Mouse (Mus musculus) intestine, embryonic 15.5 days (tissue): ENCODE measurements around the gene Cd6. TPM values are rescaled to one million over a fixed set of nuclear protein-coding genes. Genes with fewer than 3 reads are reported as not detected.

ENCODE experiments used
- ATAC-seq: fragments of 200-750 bp; cut with Nextera tagmentation; 2 replicates; pipeline ENCODE4 v1.8.0; 2017; ENCODE audit warnings: moderate TSS enrichment, moderate library complexity
- H3K27ac ChIP-seq: fragments of 300-500 bp; sonication (generic); 2 replicates; pipeline ENCODE4 v1.5.1; 2015; ENCODE audit warnings: mild to moderate bottlenecking, inconsistent platforms
- H3K27me3 ChIP-seq: fragments of 300-500 bp; sonication (generic); replicated peaks from 2 replicates; pipeline ENCODE4 v1.6.1; 2015; ENCODE audit warnings: inconsistent platforms
- H3K36me3 ChIP-seq: fragments of 300-500 bp; sonication (generic); 2 replicates; pipeline ENCODE4 v1.6.1; 2015; ENCODE audit warnings: inconsistent platforms
- H3K4me1 ChIP-seq: fragments of 300-500 bp; sonication (generic); replicated peaks from 2 replicates; pipeline ENCODE4 v1.6.1; 2015; ENCODE audit warnings: inconsistent platforms
- H3K4me2 ChIP-seq: fragments of 300-500 bp; sonication (generic); replicated peaks from 2 replicates; pipeline ENCODE4 v1.6.1; 2015; ENCODE audit warnings: mild to moderate bottlenecking, inconsistent platforms
- H3K4me3 ChIP-seq: fragments of 300-500 bp; sonication (generic); replicated peaks from 2 replicates; pipeline ENCODE4 v1.5.1; 2015; ENCODE audit warnings: inconsistent platforms
- H3K9ac ChIP-seq: fragments of 300-500 bp; sonication (generic); 2 replicates; pipeline ENCODE4 v1.6.1; 2015; ENCODE audit warnings: inconsistent platforms
- H3K9me3 ChIP-seq: fragments of 300-500 bp; sonication (generic); 2 replicates; pipeline ENCODE4 v1.6.1; 2016; ENCODE audit warnings: inconsistent platforms
- WGBS: fragments of 180-500 bp; shearing (Covaris S2); methylation state at CpG from one replicate; pipeline ENCODE4 v1.1.7; 2015; 5-methylcytosine and 5-hydroxymethylcytosine counted together
- polyA plus RNA-seq: library from polyadenylated mRNA; unstranded; fragments of >200 nt; fragmentation: Nextera tagmentation; extraction: Ambion mirVana; gene quantifications from 2 replicates; pipeline ENCODE4 v1.2.1, GENCODE M21; 2015

The Cd6 gene
- polyA plus RNA-seq, 1 experiment from 2014 or later = 0.19 TPM

DNA sequence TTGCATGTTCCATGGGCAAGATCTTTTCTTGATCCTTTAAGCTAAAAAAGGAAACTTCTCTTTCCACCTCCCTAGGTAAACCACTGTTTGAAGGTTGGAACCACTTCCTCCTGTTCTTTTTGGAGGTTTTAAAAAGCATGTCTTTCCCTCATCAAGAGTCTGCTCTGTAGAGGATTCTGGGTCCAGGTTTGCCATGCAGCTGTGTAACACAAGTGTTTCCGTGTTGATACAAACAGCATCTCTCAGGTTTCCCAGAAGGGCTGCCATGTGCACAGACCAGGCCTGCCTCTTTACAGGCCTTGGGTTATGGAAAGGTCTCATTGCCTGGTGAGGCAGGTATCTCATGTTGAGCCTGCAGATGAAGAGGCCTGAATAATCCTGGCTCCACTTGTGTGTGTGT is 78.3 kb downstream of the Cd6 start:
- H3K9me3 ChIP-seq = no peaks in the 10 kb centered on the region
- H3K36me3 ChIP-seq = no peaks in the 10 kb centered on the region
- WGBS = 82% methylated on average over 1 of the region's 1 CpGs
- no peak overlapping the region for H3K4me3 ChIP-seq
- H3K27me3 ChIP-seq = no peaks in the 10 kb centered on the region
- H3K4me1 ChIP-seq = no peaks in the 10 kb centered on the region
- H3K9ac ChIP-seq = no peak overlapping the region
- H3K27ac ChIP-seq = no peak overlapping the region
- ATAC-seq = no peak
- H3K4me2 ChIP-seq = no peak overlapping the region

DNA sequence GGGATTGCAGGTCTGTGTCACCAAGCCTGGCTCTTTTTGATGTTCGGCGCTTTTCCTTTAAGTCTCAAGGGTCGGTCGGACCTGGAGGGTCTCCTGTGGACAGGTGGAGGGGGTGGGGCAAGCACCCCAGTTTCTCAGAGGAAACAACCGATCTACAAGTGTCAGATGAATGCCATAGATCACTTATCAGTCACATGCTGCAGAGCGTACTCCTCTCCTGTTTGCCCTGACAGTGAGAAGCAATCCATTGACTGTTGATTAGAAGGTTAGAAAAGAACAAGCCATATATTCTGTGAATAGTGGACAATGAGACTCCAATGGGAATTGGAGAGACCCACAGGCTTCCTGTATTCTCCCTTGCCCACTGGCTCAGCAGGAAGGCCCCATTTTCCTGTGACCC is 79.7 kb downstream of the Cd6 start:
- Histone ChIP-seq H3K4me2 (no peak overlapping the region), H3K4me3 (no peak overlapping the region), H3K4me1 (no peaks in the 10 kb centered on the region), H3K36me3 (no peaks in the 10 kb centered on the region), H3K9ac (no peak overlapping the region), H3K9me3 (no peaks in the 10 kb centered on the region), H3K27ac (no peak overlapping the region), H3K27me3 (no peaks in the 10 kb centered on the region)
- WGBS = 79% methylated on average over 6 of the region's 6 CpGs
- no peak for ATAC-seq

- WGBS = 82% methylated on average over 6 of the region's 6 CpGs
Observed at GRCm38 (mm10) chr19:10749295-10749694, 80.6 kb downstream of the Cd6 start.

GRCm38 (mm10) chr19:10748401-10749102 is 81.3 kb downstream of the Cd6 start:
- H3K4me2 ChIP-seq = no peak overlapping the region
- WGBS = 67% methylated on average over 11 of the region's 11 CpGs
- H3K9me3 ChIP-seq = no peaks in the 10 kb centered on the region
- no peak for ATAC-seq
- H3K9ac ChIP-seq = no peak overlapping the region
- no peaks in the 10 kb centered on the region for H3K27me3 ChIP-seq
- H3K4me3 ChIP-seq = no peak overlapping the region
- H3K36me3 ChIP-seq = no peaks in the 10 kb centered on the region
- no peak overlapping the region for H3K27ac ChIP-seq
- H3K4me1 ChIP-seq = no peaks in the 10 kb centered on the region

More at GRCm38 (mm10) chr19:10749295-10749694, 80.6 kb downstream of the Cd6 start:
- Histone ChIP-seq H3K27me3 (no peaks in the 10 kb centered on the region), H3K9ac (no peak overlapping the region), H3K4me2 (no peak overlapping the region), H3K4me1 (no peaks in the 10 kb centered on the region), H3K9me3 (no peaks in the 10 kb centered on the region), H3K36me3 (no peaks in the 10 kb centered on the region), H3K4me3 (no peak overlapping the region), H3K27ac (no peak overlapping the region)
- no peak for ATAC-seq

DNA sequence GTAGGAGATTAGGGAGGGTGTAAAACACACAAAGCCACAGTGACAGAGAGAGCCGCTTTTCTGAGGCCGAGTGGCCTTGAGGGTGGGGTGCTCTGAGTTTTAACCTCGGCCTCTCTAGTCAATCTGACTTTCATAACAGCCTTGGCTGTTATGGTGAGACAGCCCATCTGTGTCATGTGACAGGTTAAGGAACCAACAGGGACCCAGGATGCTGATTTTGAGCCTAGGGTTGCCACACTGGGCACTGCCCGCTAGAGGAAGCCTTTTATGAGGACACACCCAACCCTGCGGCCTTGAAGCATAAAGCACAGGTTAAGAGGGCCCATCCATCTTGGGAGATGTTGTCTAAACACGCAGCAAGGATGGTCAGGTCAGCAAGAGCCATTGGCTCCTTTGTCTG is 82.1 kb downstream of the Cd6 start:
- no peaks in the 10 kb centered on the region for H3K9me3 ChIP-seq
- H3K27me3 ChIP-seq = no peaks in the 10 kb centered on the region
- H3K9ac ChIP-seq = no peak overlapping the region
- H3K4me2 ChIP-seq = no peak overlapping the region
- ATAC-seq = no peak
- no peak overlapping the region for H3K27ac ChIP-seq
- H3K4me1 ChIP-seq = no peaks in the 10 kb centered on the region
- 64% methylated on average over 6 of the region's 6 CpGs for WGBS
- H3K4me3 ChIP-seq = no peak overlapping the region
- H3K36me3 ChIP-seq = no peaks in the 10 kb centered on the region

DNA sequence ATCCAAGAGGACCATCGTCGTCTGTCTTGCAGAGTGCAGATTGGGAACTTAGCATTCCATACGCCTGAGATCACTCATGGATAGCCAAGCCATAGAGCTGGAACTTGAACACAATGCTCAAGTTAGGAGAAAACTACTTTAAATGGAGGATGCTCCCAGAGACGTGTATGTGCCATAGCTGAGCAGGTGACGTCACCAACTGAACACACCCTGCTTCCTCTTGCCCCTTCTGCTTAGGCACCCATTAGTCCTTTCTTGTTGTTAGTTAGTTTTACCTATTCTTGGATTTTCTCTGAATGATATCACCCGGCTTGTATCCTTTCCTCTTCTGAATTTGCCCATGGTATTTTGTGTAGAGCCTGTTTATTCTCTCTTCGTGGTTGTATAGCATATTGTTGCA is 82.7 kb downstream of the Cd6 start:
- 72% methylated on average over 7 of the region's 7 CpGs for WGBS
- Histone ChIP-seq H3K4me1 (no peaks in the 10 kb centered on the region), H3K9me3 (no peaks in the 10 kb centered on the region), H3K27ac (no peak overlapping the region), H3K4me3 (no peak overlapping the region), H3K9ac (no peak overlapping the region), H3K36me3 (no peaks in the 10 kb centered on the region), H3K4me2 (no peak overlapping the region), H3K27me3 (no peaks in the 10 kb centered on the region)
- no peak for ATAC-seq

DNA sequence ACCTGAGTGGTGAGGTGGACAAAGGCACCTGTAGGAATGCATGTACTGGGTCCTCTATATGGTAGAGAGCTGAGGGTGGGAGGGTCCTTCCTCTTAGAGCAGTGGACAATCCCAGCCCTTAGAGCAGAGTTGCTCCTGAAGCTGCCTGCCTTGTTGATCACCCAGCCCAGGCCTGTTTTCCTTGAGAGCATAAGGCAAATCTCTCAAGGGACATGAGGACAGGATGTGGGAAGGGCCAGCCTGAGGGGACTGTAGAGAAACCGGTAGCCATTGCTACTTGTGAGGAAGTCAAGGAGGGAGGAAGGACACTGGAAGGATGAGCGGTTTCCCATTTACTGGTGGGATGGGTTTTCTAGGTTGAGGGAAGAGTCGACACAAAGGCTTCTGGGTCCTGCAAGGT is 87.3 kb downstream of the Cd6 start:
- Histone ChIP-seq H3K36me3 (no peaks in the 10 kb centered on the region), H3K4me2 (no peak overlapping the region), H3K27ac (no peak overlapping the region), H3K27me3 (no peaks in the 10 kb centered on the region), H3K4me1 (no peaks in the 10 kb centered on the region), H3K9me3 (no peaks in the 10 kb centered on the region), H3K4me3 (no peak overlapping the region), H3K9ac (no peak overlapping the region)
- ATAC-seq = no peak
- 70% methylated on average over 3 of the region's 3 CpGs for WGBS

DNA sequence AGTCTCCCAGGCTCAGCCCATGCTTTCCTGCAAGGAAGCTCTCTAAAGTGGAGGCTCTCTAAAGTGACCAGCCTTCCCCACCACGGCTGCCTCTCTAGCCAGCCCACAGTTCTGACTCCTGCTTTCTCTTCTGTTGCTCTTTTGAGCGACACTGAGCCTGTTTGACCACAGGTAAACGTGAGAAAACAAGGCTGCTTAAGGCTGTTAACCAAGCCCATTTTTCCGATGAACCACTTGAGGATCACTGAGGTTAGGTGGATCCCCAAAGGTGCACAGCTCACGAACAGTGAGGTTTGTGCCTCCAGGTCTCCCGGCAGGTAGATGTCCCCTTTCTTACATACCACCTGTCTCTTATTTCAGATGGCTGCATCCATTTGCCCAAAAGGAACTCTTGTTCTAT is 87.7 kb downstream of the Cd6 start:
- 82% methylated on average over 6 of the region's 6 CpGs for WGBS
- H3K4me1 ChIP-seq = no peaks in the 10 kb centered on the region
- H3K9ac ChIP-seq = no peak overlapping the region
- no peak overlapping the region for H3K27ac ChIP-seq
- H3K9me3 ChIP-seq = no peaks in the 10 kb centered on the region
- no peaks in the 10 kb centered on the region for H3K36me3 ChIP-seq
- H3K27me3 ChIP-seq = no peaks in the 10 kb centered on the region
- no peak overlapping the region for H3K4me2 ChIP-seq
- ATAC-seq = no peak
- no peak overlapping the region for H3K4me3 ChIP-seq

DNA sequence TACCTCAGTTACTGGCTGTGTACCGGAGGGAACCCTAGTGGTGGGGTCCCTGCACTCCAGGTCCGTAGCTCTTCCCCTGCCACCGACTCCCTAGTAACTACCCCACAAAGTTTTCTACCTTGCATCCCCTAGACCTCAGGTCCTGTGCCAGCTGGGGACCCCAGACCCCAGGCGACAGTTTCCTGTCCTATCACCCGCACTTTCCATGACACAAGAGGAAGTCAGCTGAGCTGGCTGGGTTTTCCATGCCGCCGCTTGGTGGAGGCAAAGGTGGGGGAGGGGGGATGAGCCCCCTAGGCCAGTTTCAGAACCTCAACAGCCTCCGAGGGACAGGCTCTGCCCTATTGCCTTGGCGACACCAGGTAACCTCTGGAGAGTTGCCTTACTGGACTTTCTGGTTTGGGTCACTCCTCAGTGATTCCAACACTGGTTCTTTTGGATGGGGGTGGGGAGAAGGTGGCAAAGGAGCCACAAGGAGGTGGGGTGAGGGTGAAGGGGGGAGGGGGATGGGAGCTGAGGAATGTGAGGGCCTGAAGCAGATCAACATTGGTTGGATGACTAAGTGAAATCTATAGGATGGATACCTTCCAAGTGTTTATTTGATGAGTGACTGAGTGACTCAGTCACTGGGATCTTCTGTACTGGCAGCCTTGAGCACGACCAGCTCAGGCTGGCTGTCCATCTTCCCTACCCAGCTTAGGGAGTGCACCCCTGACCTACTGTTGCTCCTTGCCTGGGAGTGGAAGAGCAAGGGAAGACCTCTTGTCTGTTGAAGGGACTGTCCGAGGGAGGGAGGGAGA is 89.0 kb downstream of the Cd6 start:
- no peak for ATAC-seq
- 30% methylated on average over 11 of the region's 11 CpGs for WGBS
- H3K9me3 ChIP-seq = no peaks in the 10 kb centered on the region
- no peaks in the 10 kb centered on the region for H3K36me3 ChIP-seq
- no peak overlapping the region for H3K4me2 ChIP-seq
- H3K9ac ChIP-seq = no peak overlapping the region
- H3K4me1 ChIP-seq = no peaks in the 10 kb centered on the region
- H3K4me3 ChIP-seq = no peak overlapping the region
- H3K27ac ChIP-seq = no peak overlapping the region
- no peaks in the 10 kb centered on the region for H3K27me3 ChIP-seq

DNA sequence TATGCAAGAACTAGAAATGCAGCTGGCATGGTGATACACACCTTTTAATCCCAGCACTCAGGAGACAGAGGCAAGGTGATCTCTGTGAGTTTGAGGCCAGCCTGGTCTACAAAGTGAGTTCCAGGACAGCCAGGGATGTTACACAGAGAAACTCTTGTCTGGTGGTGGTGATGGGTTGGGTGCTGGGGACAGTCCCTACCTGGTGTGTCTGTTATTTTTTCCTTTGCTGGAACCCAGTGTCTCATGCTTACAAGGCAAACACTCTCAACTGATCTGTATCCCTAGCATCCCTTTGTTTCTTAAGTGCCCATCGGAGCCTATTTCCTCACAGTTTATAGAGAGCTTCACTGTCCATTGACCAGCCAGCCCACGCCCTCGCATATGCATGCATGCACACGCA is 89.9 kb downstream of the Cd6 start:
- no peaks in the 10 kb centered on the region for H3K4me1 ChIP-seq
- 97% methylated on average over 4 of the region's 4 CpGs for WGBS

More for the DNA sequence above, 89.9 kb downstream of the Cd6 start:
- no peak for ATAC-seq
- H3K4me2 ChIP-seq = no peak overlapping the region
- H3K27ac ChIP-seq = no peak overlapping the region
- no peaks in the 10 kb centered on the region for H3K36me3 ChIP-seq
- no peak overlapping the region for H3K9ac ChIP-seq
- no peak overlapping the region for H3K4me3 ChIP-seq
- no peaks in the 10 kb centered on the region for H3K9me3 ChIP-seq
- no peaks in the 10 kb centered on the region for H3K27me3 ChIP-seq
